Mouse (Mus musculus): ENCODE measurements around the gene Btbd35f2.
"Not testable (repeated sequence)": the region's sequence is repeated elsewhere in the genome, so short reads cannot be mapped to it uniquely, and the experiment has no call there.

Btbd35f2 gene

DNA sequence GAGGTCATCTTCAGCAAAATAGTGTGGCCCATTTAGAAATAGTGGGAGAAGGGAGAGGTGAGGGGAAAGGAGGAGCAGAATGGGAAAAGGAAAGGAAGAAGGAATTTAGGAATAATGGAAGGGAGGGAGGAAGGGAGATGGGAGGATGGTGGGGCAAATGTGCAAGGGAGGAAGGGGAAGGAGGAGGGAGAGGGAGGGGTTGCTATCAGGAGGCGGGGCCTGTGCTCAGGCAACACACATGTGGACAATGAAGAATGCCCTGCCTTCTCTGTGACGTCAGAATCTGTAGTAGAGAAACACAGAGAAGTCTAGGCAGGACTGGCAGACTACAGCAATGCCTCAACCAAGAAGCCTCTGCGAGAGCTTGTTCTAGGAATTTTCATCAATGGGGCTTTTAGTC is at the start of gene Btbd35f2:
Btbd35f2 (plus strand) TSS at position 301 of the 400 bp plus-strand sequence.
- not testable (repeated sequence) for DNase-seq (ENCODE audit: extremely low read depth, insufficient read length, low spot score)

Data from 3134 (cell line).